Mouse (Mus musculus) 3134 (cell line): ENCODE measurements around the gene 2610001J05Rik.
"Not testable (repeated sequence)": the region's sequence is repeated elsewhere in the genome, so short reads cannot be mapped to it uniquely, and the experiment has no call there.

Experiments used
- DNase-seq: peaks from one replicate; pipeline ENCODE4 v3.0.0-alpha.2; 2011; ENCODE audit warnings: low spot score; ENCODE audit not compliant: insufficient read length; ENCODE audit errors: extremely low read depth

2610001J05Rik gene

DNA sequence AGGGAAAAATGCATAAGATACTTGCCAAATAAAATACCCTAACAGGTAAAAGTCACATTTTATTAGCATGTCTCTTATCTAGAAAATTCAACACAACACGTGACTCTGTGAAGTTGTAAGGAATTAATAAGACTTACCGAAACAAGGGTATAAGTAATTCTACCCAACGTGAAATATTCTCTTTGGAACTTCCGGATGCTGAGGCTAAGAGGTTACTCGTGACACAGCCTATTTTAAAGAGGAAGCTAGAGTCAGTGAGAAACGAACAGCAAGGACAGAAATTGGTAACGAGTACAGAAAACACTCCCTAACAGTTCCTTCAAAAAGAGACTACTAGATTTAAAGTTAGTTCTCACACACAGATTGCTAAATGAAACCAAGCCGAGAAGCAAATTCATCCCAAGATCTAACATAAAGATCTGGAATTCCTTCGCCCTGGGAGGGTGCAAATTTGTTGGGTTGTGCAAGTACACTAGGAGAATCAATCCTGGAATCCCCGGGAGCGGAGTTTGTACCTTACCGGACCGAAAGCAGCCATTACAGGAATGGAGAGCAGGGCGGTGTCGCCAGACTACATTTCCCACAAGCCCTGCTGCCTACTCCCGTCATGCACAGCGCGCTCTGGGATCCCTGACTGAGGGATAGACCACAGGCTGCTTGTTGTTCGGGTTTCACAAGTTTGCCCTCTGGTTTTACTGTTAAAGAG, at the start of gene 2610001J05Rik:
Gene 2610001J05Rik, minus strand, starts transcription at position 600 of the 706 bp plus-strand sequence.
- peak; percentile 85 for DNase-seq

DNA sequence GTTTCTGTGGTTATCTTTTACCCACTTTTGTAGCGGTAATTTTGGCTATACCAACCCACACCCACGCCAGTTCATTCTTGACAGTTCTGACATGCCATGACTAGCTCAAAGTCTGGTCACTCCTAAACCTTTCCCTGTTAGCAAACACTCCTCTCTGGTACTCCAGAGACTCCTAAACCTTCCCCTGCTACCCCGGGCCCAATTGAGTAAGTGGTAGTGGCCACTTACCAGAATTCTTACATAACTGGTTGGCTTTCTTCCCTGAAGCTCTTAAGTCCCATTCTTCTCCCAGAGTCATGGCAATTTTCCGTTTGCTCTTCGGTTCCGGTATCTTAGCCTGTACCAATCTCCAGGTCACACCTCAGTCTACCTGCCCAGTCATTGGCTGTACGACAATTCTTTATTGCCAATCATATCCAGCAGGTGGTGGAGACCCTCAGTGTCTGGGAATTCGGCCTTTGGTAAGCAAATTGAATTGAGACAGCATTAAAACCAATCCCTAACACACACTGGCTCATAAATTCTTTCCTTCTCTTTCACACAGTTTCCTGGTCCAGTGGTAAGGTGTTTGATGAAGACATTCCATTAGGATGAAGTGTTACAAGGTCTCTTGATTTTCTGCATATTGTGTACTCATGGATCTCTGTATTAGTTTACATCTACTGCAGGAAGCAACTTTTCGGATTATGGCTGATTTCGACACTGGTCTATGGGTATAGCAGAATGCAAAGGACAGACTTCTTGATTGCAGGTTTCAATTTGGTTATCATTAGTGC, 38.6 kb upstream of the 2610001J05Rik start:
- DNase-seq, result no peak

DNA sequence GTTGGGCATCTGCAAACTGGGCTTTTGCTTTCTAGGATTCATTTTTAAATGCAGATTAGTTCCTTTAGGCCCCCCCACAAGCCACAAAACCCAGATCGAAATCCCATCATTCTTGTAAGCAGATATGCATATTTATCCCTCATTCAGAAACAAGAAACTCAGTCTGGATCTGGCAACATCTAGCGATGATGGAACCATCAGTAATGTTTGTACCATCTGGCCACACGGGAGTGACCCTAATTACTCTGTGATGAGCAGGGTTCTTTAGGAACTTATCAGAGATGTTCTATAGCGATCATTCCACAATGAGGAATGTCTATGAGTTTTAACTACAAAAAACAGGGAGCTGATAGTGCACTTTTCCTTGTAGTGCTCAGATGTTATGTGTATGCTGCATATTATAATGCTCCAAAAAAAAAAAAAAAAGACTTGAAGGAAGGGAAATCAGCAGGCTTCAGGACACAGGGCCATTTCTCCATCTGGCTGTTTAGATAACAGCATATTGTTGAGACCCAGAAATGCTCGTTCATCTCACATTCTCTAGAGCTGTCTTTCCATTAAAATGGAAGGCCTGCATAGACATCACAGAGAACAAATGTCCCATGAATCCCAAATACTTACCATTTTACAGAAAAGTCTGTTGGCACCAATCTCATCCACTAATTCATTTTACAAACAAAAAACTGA, 31.8 kb upstream of the 2610001J05Rik start:
- DNase-seq, result no peak

DNA sequence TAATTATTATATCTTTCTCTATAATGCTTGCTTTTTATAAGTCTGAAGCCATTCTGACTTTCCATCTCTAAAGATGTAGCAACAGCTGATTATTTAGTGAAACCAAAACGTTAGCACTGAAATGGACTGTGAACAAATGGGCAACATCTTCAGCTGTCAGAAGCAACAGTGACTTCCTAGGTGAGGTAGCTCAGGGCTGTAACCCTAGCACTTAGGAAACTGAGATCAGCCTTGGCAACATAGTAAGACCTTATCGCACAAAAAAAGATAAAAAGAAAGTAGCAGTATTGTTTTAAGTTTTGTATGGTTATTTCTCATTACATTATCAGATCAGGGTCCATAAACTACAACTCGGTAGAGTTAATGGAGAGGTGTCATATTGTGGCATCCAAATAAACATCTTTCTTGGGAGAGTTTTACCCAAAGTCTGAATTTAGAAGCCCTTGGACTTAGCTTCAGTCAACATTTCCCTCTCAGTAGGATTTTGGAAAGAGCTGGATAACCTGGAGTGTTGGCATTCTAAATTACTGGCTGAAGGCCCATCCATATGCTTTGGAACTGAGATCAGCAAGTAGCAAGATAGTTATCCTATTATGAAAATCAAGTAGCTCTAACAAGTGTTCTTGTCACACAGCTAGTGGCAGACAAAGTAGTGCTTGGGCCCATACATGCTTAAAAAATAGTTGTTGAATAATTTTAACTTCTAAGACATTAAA, 13.7 kb upstream of the 2610001J05Rik start:
- no peak for DNase-seq

DNA sequence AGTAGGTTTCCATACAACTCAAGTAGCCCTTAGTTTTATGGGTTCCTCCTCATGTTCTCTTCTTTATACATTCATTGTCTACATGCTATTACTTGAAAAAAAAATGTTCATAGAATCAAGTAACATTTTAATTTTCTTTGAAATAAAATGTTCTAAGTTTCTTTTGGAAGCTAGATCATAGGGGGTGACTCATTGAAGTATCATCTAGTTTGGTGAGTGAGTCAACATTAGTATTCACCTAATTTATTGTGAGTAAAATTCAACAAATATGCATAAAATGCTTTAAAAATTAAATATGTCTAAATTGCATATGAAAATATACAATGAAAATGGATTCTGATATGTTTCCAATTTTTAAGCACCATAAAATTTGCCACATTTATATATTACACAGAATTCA, 11.6 kb upstream of the 2610001J05Rik start:
- peak; percentile 25 for DNase-seq

DNA sequence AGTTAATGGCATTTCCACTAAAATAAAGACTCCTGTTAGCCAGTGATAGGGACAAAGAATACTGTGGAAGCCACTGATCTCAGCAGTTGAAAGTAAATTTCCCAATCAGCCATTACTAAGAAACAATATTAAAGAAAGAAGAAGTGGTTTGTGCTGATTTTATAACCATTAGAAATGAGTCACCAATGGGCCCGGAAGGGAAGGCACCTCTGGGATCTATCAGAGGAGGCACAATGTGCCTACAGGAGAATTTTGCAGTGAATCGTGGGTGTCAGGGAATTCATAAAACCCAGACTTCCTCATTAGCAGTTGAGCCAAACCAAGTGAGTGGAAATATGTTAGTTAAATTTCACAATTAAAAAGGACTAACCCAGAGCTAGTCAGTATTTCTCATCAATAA, 2.6 kb upstream of the 2610001J05Rik start:
- no peak for DNase-seq

DNA sequence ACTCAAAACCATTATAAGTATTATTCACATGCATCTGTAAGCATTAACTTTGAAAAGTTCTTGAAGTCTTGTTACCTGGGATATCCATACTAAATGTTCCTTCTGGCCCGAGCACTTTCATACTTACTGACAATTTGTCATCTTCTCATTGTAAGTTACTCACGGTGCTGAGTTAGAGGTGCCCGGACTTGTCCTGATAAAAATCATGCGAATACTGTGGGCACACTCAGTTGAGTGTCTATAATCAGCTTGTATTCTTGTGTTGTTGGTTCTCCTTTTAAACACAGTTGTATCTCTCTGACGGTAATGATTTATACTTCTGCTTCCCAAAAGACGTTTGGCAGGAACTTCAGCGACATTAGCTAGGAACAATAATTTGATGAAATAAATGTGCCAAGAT, 758 bp upstream of the 2610001J05Rik start:
- DNase-seq, result peak; percentile 47

DNA sequence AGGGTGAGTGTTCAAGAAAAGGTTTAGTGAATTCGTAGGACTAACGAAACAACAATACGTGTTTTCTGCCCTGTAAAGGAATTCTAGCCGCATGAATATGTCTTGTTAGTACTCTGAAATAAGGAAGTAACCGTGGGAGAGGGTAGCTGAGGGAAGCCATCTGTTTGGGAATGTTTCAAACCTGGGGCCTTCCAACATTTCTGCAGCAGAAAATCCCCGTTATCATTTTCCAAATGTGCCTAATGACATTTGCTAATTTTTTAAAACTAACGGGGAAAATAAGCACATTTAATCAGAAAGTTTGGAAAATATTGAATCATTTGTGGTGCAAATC, 274 bp upstream of the 2610001J05Rik start:
- no peak for DNase-seq

DNA sequence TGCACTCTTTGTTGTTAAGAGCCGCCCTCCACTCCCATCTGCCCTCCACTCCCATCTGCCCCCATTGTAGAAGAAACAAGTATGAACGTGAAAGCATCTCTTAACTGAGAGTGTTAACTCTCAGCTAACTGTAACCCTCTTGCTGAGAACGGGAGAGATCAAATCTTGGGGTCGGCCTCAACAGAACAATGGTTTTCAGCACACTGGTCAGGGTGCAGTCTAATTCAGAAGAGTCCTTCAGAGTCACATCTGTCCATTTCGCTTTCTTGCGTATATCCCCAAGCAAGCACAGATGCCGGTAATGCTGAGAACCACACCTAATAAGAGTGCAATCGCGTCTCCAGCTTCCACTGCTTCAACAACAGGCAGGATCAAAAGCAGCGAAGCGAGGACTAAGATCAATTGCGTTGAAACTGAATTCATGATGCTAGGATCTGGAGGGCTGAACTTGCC, 1.0 kb downstream of the 2610001J05Rik start:
- DNase-seq, result no peak

DNA sequence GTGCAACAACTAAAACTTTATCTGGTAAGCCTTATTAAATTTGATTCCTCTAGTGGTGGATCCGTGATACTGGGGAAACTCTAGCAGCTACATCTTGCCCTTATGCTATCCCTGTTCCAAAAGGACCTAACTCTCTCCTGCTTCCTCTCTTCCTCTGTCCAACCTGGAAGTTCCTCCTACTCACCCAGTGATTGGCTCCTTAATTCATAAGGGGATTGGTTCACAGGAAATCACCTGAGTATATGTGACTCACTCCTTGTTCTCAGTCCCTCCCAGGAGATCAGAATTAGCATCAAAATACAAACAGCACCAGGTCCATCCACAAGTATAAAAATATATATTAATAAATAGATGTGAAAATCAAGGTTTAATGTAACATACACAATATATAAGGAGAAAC, 10.7 kb downstream of the 2610001J05Rik start:
- DNase-seq, result no peak

DNA sequence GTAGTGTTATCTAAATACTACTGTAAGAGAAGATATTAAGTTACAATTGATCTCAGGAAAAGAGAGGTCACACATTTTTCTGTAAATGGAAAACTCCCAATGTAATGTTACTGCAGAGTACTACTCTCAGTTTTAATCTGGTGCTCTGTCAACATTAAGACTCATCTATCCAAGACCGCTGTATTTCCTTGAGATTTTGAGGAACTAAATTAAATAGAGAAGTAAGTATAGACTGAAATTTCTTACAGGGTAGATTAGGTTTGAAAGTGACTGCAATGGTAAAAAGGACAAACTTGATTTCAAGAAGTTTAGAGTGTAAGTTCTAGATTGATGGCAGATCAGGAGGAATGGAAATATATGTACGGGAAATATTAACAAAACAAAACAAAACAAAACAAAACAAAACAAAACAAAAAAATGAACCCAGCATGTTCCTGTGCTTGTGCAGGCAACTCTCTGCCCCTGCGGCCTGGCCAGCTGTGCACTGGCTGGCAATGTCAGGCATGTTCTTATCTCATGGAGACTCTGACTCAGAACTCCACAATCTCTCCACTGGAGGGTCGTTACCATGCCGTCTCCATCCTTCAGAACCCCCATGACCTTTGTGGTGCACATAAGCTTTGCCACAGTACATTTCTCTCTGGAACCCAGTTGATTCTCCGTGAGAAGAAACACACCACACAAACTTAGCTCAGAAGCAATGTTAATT, 11.3 kb downstream of the 2610001J05Rik start:
- no peak for DNase-seq

DNA sequence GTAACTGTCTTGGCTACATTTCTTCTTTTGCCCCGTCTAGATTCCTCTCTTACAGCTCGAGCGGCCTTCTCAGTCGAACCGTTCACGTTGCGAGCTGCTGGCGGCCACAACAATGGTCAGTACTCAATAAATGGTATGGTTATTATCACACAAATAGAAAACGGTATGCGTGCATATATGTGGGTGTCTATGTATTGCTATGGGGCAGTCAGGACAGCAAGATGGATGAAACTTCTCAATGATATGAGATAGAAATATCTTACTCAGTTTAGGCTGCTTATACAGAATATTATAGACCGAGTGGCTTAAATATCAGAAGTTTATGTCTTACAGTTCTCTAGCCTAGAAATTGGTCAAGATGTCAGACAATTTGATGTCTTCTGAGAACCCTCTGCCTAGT, 17.1 kb downstream of the 2610001J05Rik start:
- DNase-seq, result no peak

DNA sequence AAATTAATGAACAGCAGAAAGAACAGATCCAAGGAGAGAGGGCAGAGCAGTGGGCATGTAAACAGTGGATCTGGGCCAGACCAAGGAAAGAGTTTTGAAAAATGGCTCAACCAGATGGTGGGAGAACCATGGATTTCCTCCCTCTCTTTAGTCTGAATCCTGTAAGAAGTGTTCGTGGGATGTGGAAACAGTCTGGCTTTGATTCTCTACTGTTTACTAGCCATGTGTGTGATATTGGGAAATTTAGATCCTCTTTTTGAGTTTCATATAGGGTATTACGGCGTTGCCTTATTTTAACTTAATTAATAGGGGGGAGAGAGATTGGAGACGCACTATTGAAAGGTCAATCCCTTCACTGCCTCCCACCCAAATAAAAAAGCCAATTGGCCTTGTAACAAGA, 18.1 kb downstream of the 2610001J05Rik start:
- DNase-seq, result no peak

DNA sequence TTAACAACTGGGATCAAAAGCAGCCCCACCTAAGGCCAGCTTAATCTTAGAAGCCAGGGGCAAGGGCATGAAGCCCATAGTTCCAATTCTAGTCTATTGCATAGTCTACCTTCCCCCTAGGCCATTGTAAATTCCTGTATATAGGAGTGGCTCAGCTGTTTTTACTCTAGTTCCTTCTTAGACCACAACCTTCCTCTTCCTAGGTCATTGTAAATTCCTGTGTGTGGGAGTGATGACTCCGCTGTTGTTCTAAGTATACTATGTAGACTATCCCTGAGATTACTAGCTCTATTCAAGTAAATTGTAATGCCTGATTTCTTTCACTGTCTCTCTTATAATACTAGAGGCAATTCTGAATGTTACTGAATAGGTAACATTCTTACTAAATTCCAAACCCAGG, 25.3 kb downstream of the 2610001J05Rik start:
- DNase-seq, result not testable (repeated sequence)

DNA sequence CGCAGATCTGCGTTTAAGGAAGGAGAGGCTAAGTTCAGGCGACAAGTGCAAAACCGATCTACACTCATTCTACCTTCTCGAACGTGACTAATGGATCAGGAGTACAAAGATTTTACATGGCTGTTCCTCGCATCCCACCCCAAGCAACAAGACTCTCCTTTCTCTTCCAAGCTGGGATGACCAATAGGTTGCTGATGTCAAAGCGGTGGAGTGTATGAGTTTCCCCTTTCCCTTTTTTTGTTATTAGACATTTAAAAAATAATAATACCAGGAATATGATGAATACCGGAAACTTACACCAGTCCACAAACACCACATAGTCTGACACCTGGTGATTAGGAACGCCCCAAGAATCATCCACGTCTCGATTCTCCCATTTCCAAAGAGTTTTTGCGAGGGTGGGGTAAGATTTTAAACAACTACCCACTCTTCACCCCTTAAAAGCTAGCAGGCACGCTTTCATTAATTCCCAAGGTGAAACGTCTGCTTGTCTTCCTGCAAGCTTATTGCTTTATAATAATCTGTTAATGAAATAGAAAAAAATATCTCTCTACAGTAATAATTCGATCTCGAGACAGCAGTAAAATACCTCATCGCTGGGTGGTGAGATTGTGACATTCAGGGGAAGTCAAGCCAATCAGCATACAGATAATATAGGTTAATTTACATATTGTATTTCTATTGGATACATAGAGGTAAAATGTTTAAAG, 31.8 kb downstream of the 2610001J05Rik start, which contains the start of gene Gpr85:
Gene Gpr85, minus strand, starts transcription at position 598 of the 710 bp plus-strand sequence.
- DNase-seq, result no peak

DNA sequence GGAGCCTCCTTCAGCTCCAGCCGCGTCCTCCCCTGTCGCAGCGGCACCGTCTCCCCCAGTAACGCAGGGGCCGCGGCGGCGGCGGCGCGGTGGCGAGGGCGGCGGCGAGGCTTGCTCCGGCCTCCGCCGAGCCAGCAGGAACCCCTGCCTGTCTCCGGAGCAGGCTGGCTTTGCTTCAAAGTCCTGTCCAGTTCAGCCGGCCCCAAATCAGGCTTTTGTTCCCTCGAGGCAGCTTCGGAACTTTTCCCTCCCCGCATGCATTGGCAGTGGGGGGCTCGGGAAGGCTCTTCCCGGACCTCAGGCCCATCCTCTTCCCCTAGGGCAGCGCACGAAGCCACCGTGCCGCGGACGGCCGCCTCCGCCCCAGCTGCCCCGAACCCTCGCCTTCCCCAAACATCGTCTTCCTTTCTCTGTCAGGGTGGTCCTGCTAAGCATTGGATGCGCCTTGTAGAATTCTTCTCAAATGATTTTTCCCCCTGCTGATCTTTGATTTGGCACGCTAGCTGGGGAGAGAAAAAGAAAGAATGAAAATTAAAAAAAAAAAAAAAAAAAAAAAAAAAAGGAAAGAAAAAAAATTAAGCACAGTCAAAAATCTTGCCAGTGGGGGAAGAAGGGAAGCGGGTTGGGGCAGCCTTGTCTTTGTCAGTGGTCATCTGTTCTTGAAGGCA, 32.5 kb downstream of the 2610001J05Rik start:
- DNase-seq, result peak; percentile 19

DNA sequence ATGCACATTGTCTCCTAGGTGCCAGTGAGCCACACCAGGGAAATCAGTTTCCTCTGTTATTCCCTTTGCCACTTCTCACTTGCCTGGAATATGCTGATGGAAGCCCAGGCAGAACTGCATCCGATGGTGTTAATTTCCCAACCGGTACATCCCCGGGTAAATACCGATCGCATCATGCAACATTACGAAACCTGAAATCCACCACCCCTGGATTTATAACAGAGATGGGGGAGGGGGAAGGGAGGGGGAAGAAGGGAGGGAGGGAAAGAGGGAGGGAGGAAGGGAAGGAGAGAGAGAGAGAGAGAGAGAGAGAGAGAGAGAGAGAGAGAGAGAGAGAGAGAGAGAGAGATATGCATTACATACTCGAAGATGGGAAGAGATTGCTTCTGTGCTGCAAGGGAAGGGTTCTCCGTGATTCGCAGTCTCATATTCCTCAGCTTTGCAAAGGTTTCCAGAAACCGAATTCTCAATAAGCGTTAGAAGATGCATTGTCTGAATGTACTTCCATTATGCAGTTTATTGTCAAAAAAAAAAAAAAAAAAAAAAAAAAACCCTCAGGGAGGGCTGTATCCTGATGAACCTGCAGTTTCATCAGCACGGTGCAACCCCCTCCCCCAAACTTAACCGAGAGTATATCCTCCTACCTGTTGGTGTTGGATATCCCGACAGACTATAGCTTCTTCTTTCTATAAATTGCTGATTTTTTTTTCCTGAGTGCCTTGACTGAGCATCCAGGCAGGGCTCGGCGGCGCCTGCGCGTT, 33.2 kb downstream of the 2610001J05Rik start:
- no peak for DNase-seq

DNA sequence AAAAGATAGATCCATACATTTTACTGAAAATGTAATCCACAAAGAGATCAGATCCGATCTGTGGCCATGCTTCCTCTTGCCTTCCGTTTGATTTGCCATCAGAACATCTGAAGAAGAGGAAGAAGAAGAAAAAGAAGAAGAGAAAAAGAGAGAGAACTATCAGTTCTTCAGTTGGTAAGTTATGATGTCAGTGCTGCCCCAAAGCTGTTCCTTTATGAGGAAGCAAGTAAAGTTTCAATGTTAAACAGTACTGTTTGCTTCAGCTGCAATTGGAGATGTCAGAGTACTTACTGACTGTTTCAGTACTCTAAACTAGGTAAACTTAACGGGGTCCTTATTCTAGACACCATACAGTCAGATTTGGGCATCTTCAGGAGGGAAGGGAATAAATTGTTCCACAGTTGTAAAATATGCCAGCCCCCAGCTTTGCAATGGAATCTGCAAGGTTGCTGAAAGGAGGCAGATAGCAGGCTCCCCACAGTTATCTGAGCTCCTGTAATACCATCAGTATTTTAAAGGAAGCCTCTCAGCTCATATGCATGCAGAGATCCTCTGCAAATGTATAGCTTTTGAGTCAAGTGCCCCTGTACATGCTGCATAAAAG, 34.2 kb downstream of the 2610001J05Rik start:
- DNase-seq, result no peak
